Mouse (Mus musculus): ENCODE data around the gene Cd34.

Cd34 gene

GRCm38 (mm10) chr1:194938715-194939114 lies at the start of gene Cd34:
Gene Cd34 (plus strand): TSS chr1:194938819.
- in situ Hi-C loops (cut with MboI; ENCODE audit: low pct_unique_long_range_greater_than_20kb in 1 of 2, low sequenced_read_pairs in 2 of 2, unreplicated experiment in 1 of 2) = no loop called here

DNA sequence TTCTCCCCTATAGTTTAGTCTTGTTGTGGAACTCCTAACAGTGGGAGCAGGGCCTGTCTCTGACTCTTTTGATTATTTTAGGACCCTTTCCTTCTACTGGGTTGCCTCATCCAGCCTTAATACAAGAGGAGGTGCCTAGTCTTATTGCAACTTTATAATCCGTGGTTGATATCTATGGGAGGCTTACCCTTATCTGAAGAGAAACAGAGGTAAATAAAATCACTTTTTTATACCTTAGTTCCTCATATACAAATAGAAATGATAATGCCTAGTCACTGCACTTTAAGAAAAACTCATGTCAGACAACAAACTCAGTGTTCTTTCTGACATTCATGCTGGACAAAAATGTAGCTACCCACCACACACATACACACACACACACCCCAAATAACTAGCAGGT lies 44.1 kb upstream of the Cd34 start:
- in situ Hi-C loops (cut with MboI; ENCODE audit: low pct_unique_long_range_greater_than_20kb in 1 of 2, low sequenced_read_pairs in 2 of 2, unreplicated experiment in 1 of 2) = no loop called here

GRCm38 (mm10) chr1:194895287-194895686 lies 43.3 kb upstream of the Cd34 start:
- in situ Hi-C loops (cut with MboI; ENCODE audit: low pct_unique_long_range_greater_than_20kb in 1 of 2, low sequenced_read_pairs in 2 of 2, unreplicated experiment in 1 of 2) = no loop called here

DNA sequence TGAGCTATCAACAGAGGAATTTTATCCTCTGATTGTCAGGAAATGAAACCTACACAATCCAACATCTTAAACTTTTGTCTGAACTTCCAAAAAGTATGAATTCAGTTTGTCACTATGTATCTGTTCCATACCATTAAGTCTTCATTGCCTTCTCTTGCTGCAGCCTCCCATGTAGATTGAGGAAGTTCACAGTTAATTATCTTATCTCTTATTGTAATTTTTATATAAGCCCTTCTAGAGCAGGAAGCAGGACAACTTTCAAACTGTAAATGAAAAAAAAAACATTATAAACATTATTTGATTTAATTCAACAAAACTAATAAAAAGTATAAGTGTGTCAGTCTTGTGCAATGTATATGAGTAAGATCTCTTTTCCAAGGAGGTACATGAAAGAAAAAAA lies 37.5 kb upstream of the Cd34 start:
- in situ Hi-C loops (cut with MboI; ENCODE audit: low pct_unique_long_range_greater_than_20kb in 1 of 2, low sequenced_read_pairs in 2 of 2, unreplicated experiment in 1 of 2) = no loop called here

- in situ Hi-C loops (cut with MboI; ENCODE audit: low pct_unique_long_range_greater_than_20kb in 1 of 2, low sequenced_read_pairs in 2 of 2, unreplicated experiment in 1 of 2) = no loop called here
Measured at GRCm38 (mm10) chr1:194901826-194902225, 36.8 kb upstream of the Cd34 start.

GRCm38 (mm10) chr1:194908956-194909355 lies 29.7 kb upstream of the Cd34 start:
- in situ Hi-C loops (cut with MboI; ENCODE audit: low pct_unique_long_range_greater_than_20kb in 1 of 2, low sequenced_read_pairs in 2 of 2, unreplicated experiment in 1 of 2) = no loop called here

DNA sequence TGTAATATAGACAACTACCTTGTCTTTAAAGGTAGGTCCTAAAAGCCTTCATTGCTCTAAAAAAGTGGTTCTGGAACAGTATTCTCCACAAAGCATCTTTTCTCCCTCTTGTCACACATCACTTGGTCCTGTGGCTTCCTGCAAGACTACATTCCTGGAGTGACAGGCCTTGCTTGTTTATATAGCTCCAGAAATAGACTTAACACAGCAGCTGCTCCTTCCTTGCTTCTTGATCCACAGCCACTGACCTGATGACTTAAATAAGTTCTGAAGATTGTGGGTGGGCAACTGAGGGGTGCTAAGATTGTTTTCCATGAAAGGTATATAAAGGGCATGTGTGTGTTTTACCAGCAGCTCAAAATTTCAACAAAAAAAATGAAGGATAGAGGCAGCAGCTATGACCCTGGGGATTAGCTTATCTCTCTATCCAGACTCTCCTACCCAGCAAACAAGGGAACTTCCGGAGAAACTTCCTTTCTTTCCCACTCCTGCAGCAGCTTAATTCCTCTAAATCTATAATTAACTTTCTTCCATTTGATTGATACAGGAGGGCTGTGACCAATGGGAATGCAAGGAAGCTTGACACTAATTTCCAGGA lies 12.8 kb upstream of the Cd34 start:
- in situ Hi-C loops (cut with MboI; ENCODE audit: low pct_unique_long_range_greater_than_20kb in 1 of 2, low sequenced_read_pairs in 2 of 2, unreplicated experiment in 1 of 2) = no loop called here

- in situ Hi-C loops (cut with MboI; ENCODE audit: low pct_unique_long_range_greater_than_20kb in 1 of 2, low sequenced_read_pairs in 2 of 2, unreplicated experiment in 1 of 2) = no loop called here
Measured at GRCm38 (mm10) chr1:194927887-194928286, 10.7 kb upstream of the Cd34 start.

DNA sequence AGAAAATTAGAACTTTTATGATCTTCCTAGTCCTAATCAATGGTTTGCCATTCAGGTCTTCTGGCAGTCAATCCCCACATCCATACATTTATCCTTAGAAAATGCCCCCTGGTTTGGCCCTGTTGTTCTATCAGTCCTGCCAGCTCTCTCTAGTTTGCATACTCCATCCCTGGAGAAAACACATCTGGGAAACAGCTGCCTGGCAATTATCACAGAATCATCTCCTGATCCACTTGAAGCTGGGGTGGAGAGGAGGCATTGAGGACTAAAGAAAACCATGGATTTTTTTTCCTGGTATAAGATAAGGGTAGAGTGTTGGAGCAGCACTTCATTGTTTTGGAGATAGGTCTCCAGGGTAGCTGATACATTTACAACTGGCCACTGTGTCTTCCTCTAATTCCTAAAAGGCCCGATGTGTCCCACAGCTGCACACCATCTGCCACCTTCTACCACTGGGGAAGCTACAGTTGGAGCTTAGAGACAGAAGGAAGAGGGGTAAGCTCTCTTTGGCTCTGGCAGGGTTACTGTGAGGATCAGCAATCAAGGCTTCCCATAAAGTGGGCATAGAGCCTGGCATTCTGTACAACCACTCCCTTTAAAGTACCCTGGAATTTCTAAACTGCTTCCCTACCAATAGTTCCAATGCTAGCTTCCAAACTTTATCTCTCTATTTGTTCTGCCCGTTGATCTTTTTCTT lies 9.2 kb upstream of the Cd34 start:
- in situ Hi-C loops (cut with MboI; ENCODE audit: low pct_unique_long_range_greater_than_20kb in 1 of 2, low sequenced_read_pairs in 2 of 2, unreplicated experiment in 1 of 2) = no loop called here

DNA sequence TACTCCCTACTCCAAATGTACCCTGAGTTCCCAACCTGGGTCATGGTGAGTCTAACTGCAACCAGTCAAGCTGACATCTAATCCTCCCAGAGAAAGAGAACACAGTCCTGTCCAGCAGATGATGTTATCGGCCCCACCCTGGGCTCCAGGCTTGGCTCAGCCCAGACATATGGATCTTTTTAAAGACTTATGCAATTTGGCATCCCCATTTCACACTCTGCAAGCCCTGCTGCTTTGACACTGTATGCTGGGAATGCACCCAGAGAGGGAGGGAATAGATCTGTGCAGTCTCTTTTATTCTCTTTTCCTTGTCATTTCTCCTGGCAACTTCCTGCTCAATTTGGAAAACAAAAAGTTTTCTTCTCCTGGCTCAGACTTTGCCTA lies 8.7 kb upstream of the Cd34 start:
- in situ Hi-C loops (cut with MboI; ENCODE audit: low pct_unique_long_range_greater_than_20kb in 1 of 2, low sequenced_read_pairs in 2 of 2, unreplicated experiment in 1 of 2) = no loop called here

GRCm38 (mm10) chr1:194930706-194931105 lies 7.9 kb upstream of the Cd34 start:
- in situ Hi-C loops (cut with MboI; ENCODE audit: low pct_unique_long_range_greater_than_20kb in 1 of 2, low sequenced_read_pairs in 2 of 2, unreplicated experiment in 1 of 2) = no loop called here

- in situ Hi-C loops (cut with MboI; ENCODE audit: low pct_unique_long_range_greater_than_20kb in 1 of 2, low sequenced_read_pairs in 2 of 2, unreplicated experiment in 1 of 2) = no loop called here
Measured at GRCm38 (mm10) chr1:194935351-194935750, 3.3 kb upstream of the Cd34 start.

DNA sequence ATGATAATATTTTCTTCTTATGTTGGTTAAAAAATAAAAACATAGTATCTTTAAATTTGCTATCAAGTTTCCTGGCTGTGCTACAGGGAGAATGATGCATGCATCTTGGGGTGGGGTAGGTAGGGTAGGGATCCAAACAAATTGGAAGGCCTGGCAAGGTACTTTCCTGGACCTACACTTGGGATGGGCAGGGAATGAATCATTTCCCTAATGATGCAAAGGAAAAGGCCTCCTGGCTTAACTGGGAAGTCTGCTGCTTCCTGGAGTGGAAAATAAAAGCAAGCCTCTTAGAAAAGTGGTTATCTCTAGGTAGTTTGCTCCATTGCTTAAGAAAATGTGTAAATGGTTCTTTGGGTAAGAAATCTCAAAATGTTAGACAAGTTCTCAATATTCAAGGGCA lies 2.9 kb downstream of the Cd34 start:
- in situ Hi-C loops (cut with MboI; ENCODE audit: low pct_unique_long_range_greater_than_20kb in 1 of 2, low sequenced_read_pairs in 2 of 2, unreplicated experiment in 1 of 2) = no loop called here

DNA sequence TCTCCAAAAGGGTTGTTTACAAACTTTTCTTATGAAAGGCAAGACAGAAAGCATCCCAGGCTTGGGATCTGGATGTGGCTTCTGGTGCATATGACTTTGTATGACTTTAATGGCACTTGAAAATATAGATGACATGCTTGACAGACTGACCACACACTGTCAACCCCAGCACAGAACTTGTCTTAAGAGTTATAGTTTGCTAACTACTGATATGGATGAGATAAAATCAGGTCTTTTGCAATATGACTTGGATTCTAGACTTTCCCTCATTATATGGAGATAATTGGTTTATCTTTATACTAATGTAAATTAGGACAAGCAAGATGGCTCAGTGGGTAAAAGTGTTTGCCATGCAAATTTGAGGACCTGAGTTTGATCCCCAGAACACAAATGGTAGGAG lies 4.3 kb downstream of the Cd34 start:
- in situ Hi-C loops (cut with MboI; ENCODE audit: low pct_unique_long_range_greater_than_20kb in 1 of 2, low sequenced_read_pairs in 2 of 2, unreplicated experiment in 1 of 2) = no loop called here

- in situ Hi-C loops (cut with MboI; ENCODE audit: low pct_unique_long_range_greater_than_20kb in 1 of 2, low sequenced_read_pairs in 2 of 2, unreplicated experiment in 1 of 2) = no loop called here
Measured at GRCm38 (mm10) chr1:194943485-194943884, 4.9 kb downstream of the Cd34 start.

- in situ Hi-C loops (cut with MboI; ENCODE audit: low pct_unique_long_range_greater_than_20kb in 1 of 2, low sequenced_read_pairs in 2 of 2, unreplicated experiment in 1 of 2) = no loop called here
Measured at GRCm38 (mm10) chr1:194945382-194945781, 6.8 kb downstream of the Cd34 start.

DNA sequence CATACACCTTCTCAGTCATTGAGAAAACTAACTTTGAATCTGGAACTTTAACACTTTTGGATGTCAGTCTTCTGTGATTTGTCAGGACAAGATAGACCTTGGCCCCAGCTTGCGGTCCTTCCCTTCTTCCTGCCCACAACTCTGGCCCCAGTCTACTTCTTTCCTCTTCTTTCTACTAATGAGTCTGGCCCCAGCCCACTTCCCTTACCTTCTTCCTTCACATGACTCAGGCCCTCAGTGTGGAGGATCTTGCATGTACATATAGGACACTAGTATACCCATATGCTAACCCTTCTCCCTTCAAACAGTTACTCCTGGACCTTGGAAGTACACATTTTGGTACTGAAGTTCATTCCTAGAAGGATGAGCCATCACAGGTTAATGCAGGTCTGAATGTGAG lies 7.8 kb downstream of the Cd34 start:
- in situ Hi-C loops (cut with MboI; ENCODE audit: low pct_unique_long_range_greater_than_20kb in 1 of 2, low sequenced_read_pairs in 2 of 2, unreplicated experiment in 1 of 2) = no loop called here

DNA sequence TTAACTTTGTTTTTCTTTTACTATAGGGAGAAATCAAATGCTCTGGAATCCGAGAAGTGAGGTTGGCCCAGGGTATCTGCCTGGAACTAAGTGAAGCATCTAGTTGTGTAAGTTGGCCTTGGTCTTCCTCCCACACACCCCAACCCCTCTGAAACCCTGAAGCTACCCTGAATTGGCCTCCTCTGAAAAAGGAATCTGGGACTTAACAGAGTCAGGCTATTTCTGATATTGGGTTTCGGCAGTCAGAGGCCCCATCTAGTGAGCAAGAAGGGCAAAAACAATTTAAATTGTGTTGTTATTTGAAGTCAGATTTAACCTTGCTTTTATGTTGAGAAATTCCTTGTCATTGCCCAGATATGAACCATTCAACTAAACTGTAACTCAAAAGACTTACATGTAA lies 12.3 kb downstream of the Cd34 start:
- in situ Hi-C loops (cut with MboI; ENCODE audit: low pct_unique_long_range_greater_than_20kb in 1 of 2, low sequenced_read_pairs in 2 of 2, unreplicated experiment in 1 of 2) = loop anchor here in 1 of 2 experiments (25.0 kb wide), 1 partner anchor 314 kb away; no protein-coding TSS in a partner anchor

DNA sequence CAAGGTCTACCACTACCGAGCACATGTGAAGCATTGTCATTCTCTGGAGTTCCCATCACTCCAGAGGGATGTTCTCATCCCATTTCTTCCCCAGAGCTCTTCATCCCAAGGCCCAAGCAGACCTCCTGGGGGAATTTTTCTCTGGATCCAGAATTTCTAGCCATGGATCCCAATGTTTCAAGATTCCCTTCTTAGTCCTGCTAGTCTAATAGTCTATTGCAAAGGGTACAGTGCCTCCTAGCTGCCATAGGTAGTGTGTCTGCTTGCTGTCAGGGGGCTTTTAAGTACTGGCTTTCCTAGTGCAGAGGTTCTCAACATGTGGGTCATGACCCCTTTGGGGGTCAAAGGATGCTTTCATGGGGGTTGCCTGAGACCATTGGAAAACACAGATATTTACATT lies 14.3 kb downstream of the Cd34 start:
- in situ Hi-C loops (cut with MboI; ENCODE audit: low pct_unique_long_range_greater_than_20kb in 1 of 2, low sequenced_read_pairs in 2 of 2, unreplicated experiment in 1 of 2) = loop anchor here in 1 of 2 experiments (25.0 kb wide), 1 partner anchor 316 kb away; no protein-coding TSS in a partner anchor

GRCm38 (mm10) chr1:194954694-194955093 lies 16.1 kb downstream of the Cd34 start:
- in situ Hi-C loops (cut with MboI; ENCODE audit: low pct_unique_long_range_greater_than_20kb in 1 of 2, low sequenced_read_pairs in 2 of 2, unreplicated experiment in 1 of 2) = loop anchor here in 1 of 2 experiments (25.0 kb wide), 1 partner anchor 317 kb away; no protein-coding TSS in a partner anchor
